Mouse (Mus musculus): Measurements from ENCODE around the gene Hspa12b.

Hspa12b gene

DNA sequence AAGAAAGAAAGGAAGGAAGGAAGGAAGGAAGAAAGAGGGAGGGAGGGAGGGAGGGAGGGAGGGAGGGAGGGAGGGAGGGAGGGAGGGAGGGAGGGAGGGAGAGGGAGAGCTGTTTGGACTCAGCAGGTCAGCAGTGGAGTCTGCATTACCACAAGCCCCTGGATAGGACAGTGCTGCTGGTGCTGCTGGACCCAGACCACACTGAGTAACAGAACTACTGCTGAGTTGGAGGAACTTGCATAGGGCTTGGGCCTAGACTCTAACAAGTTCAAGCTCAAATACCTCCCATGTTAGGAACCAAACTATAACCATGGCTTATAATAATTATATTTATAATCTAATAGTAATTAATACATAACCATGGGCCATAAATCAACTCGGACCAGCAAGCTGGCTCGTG lies 3.8 kb downstream of the Hspa12b start:
- no peak for DNase-seq

DNA sequence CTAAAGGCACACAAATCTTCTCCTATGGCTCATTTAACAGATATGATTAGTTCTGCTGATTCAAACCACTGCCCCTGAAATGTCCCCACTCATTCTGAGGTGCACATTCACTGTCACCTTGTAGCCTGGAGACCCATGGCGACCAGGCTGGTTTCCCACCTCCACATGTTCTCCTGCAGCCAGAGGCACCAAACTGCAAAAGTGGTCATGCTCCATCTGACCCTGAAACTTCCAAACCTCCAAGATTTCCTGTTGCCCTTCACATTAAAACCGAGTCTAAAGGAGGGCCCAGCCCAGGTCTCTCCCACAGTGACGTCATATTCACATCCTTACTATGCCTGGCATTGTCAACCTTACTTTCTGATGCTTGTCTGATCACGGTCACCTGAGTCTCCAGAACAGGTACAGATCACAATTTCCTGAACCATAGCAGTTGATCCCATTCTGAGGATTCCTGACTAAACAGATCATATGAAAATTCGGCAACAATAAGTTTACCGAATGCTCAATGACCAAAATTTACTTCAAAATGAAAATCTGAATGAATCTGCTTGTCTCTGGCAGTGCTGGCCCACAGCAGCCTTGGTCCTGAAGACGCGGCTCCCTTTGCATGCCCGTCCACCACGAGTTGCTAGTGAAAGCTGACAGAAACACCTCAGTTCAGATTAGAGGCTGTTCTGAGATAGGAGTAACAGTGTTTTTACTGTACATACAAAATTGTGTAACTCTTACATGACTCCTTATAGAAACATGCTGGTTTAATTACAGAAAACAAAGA lies 5.2 kb downstream of the Hspa12b start:
- DNase-seq = no peak

DNA sequence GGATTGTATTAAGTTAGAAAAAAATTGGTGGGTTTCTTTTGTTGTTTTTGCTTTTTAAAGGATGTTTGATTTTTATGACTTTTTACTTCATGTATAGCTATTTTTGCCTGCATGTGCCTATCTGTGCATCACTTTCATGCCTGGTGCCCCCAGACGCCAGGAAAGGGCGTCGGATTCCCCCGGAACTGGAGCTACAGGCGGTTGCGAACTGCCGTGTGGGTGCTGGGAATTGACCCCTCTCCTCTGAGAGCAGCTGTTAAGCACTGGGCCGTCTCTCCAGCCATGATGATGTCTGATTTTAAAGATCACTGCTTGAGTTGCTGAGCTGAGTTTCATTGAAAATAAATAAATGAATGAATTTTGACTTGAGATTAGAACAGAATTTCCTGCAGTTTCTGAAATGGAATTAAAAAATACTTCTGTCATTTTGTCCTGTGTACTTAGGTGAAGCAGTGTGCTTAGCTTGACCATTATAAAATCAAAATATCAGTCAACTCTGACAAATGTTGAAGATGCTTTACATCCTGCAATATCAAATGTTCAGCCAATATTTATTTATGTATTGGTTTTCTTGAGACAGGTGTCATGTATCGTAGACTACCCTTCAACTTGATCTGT lies 6.0 kb downstream of the Hspa12b start, which contains the start of gene Gm11037:
Gene Gm11037, plus strand, starts transcription at position 568 of the 618 bp plus-strand sequence.
- DNase-seq = no peak

DNA sequence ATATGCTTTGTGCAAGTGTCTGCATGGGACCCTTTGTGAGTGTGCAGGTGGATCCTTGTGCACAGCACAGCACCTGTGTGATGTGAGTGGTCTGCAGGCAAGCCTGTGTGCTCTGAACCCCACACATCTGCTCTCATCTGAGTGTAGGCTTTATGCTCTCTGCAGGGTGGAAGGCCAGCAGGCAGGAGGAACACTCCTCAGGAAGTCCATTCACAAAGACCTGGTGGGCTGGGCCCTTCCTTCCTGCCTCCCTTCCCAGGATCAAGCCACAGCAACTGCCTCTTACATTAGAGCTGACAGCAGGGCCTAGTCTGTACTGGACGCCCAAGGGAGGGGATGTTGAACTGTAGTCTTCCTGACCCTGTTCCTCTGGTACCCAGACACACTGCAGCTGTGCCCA lies 7.3 kb downstream of the Hspa12b start:
- no peak for DNase-seq

DNA sequence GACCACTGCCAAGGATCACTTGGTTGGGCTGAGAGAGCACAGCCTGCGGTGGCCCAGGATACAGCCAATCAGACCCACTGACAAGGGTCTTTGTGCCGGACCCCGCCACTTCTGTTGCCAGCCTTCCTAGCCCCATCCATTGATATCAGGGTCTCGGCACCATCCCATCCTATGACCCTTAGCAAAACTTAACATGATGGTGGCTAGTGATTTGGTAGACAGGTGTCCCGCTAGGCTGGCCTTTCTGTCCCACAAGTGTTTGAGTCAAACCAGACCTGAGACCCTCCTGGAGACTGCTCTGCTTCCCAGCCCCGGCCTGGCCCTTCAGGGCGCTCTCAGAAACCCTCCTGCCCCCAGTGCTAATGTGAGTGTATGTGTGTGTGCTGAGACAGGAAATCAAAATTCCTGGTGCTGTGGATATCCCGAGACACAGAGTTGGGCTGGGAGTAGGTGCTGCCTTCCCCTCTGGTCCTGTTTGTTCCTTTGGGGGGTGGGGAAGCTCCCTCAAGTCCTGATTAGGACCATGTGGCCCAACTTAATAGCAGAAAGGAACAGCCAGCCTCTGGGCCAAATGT lies 7.8 kb downstream of the Hspa12b start:
- no peak for DNase-seq

DNA sequence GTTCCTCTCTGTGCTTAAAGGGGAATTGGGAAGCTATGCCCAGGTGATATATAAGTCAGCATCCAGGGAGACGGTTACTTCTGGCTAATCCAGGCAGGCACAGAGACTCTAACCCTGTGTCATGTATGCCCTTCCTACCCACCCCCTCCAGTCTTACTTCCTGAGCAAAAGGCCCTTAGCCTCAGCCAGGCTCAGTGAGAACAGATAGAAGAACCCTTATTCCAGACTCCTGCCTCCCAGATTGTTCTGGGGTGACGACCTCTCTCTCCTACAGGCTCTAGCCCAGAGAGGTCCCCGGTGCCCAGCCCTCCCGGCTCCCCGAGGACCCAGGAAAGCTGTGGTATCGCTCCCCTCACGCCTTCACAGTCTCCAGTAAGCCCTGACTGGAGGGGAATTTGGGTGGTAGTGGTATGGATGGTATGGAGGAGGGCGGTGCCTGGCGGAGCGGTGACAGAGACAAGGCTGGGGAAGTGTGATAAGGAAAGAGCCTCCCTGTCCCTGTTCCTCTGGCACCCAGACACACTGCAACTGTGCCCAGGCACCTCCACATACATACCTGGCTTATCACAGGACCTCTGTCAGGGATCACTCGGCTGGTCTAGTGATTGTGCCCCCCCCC lies 8.6 kb downstream of the Hspa12b start:
- no peak for DNase-seq

DNA sequence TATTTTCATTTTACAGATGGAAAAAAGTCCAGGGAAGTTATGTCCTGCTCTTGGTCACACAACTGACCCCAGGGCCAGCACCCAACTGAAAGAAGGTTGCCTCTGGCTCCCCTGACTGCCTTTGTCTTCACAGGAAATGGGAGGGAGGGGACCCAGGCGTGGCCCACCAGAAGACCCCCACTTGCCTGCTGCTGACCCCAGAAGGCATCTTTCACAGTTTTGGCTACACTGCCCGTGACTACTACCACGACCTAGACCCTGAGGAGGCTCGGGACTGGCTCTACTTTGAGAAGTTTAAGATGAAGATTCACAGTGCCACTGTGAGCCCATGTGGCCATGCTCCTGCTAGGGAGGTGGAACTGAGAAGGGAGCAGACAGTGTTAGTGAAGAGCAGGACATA lies 11.2 kb downstream of the Hspa12b start:
- DNase-seq = no peak

DNA sequence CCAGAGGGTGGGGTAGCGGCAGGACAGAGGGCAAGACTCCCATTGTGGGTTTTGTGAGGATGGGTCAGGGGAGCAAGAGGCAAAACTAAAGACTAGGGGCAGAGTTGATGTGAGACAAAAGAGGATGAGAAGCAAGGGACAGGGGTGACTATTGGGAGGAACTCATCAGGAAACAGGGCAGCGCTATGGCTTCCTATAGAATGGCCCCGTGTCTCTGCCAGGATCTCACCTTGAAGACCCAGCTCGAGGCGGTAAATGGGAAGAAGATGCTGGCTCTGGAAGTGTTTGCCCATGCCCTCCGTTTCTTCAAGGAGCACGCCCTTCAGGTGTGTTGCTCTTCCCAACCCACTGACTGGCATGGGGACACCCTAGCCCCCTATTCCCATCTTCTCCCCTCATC lies 11.7 kb downstream of the Hspa12b start:
- no peak for DNase-seq

DNA sequence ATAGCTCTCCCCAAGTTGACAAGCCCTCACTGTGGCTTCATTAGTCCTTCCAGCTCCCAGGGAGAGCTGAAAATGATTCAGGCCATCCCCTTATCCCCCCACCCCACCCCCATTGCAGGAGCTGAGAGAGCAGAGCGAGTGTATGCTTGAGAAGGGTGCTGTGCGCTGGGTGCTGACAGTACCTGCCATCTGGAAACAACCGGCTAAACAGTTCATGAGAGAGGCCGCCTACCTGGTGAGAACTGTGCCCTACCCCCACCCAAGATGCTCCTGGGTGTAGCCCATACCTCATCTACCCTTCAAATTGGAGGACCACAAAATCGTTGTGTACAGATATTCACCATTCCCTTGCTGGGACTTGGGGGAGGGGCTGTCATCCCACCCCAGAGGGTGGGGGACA lies 12.2 kb downstream of the Hspa12b start:
- DNase-seq = no peak

DNA sequence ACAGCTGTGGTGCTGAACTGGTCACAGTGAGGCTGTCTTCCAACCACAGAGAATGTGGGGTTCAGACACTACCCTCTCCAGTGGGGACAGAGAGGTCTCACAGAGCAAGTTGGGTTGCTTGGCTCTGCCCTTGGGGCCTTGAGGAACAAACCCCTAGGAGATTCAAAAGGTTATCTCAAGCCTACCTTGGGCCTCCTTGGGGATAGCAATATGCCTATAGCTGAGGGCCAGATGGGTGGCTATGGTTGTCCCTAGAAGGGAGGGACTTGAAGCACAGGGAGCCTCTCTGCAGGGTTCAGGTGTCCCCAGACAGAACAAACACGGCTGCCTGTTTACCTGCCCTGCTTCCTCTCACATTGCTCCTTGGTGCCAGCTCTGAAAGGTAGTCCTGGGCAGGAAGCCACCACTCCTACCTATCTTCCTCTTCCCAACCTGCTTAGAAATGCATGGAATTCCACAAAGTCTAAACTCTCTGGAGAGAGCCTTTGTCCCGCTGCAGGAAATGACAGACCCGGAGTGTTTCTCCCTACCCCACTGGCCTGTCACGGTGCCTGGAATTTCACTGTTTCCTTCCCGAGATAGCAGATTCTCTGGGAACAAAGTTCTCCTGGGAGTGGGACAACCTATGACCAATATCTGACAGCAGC lies 12.9 kb downstream of the Hspa12b start:
- DNase-seq = no peak

DNA sequence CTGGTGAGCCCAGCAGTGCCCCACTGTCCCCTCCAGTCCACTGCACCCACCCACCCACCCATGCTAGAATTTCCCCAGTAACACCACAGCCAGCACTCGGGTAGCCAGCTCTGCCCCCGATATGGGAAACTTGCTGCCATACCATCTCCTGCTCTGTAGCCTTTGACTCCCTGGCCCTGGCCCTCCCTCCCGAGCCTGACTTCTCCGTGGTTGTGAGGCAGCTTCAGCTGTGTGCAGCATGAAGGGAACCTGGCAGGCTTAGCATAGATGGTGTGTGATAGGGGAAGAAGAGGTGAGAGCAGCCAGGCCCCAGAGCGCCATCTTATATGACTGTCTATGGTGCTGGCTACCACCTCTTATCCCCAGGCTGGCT lies 13.4 kb downstream of the Hspa12b start:
- DNase-seq = no peak

DNA sequence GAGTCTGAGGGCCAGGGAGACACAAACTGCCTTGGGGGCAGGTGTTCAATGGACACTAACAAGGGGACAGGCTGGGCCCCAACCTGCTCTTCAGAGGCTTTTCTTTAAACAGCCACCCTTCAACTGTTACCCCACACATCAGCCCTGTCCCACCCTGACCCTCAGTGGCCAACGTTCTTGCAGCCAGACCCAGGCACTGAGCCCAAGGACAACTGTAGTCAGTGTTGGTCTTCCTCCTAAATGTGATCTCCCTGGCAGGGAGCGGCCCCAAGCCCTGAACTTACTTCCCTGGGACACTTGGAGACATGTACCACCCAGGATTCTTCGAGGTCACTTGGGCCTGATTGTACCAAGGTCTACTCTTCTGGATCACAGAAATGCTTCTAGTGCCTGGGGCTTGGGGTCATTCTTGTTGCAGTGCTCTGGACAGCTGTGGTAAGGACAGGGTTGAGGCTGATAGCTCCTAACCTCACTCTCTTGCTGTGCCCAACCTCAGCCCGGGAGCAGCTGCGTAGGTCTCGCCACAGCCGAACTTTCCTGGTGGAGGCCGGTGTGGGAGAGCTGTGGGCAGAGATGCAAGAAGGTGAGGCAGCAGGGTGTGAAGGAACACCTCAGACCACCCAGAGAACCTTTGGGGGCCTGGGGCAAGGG lies 14.4 kb downstream of the Hspa12b start:
- no peak for DNase-seq

DNA sequence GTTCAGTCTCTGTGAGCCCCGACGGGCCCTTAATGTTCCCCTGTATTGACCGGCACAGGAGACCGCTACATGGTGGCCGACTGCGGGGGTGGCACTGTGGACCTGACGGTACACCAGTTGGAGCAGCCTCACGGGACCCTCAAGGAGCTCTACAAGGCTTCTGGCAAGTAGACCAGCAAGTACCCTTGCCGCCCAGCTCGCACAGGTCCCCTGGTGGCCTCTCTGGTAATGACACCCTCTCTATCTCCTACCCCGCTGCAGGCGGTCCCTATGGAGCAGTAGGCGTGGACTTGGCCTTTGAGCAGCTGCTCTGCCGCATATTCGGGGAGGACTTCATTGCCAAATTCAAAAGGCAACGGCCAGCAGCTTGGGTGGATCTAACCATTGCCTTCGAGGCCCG lies 15.5 kb downstream of the Hspa12b start:
- DNase-seq = peak; percentile 25 to 42

DNA sequence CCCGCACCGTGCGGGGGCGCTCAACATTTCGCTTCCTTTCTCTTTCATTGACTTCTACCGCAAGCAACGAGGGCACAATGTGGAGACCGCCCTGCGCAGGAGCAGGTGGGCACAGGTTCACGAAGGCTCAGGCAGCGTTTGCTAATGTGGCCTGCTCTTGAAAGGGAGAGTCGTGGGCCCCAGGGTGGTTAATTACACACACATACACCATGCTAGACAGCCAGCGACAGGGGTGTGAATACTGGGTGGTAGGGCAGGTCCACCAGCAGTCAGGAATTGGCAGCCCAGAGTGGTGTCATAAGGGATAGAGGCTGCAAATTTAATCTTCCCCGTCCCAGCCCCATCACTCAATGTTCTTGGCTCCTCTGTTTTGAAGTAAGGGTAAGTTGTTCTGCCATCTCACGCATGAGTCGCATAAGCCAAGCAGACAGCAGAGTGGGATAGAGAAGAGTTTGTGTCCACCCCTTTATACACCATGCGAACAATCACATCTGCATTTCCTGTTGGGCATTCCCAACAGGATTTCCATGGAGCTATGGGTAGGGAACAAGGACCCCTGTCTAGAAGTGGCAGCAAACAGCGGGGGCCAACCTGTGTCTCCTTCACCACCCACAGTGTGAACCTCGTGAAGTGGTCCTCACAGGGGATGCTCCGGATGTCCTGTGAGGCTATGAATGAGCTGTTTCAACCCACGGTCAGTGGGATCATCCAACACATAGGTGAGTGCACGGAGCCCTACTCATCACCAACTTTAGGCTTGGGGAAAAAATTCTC lies 16.1 kb downstream of the Hspa12b start:
- DNase-seq = no peak

DNA sequence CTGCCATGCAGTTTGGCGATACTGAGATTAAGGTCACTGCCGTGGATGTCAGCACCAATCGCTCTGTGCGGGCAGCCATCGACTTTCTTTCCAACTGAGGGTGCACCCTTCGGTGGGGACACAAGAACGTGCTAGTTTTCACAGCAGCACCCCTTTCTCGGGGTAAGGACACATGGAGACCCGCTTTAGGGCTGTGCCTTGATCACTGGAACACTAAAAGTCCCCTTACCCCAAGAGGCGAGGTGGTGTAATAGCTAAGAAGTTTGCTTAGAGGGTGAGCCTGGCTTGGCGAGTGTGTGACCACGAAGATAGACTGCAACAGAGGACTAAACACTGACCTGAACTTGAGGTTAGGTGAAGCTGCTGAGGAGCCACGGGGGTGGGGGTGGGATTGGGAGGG lies 18.0 kb downstream of the Hspa12b start:
- DNase-seq = no peak

DNA sequence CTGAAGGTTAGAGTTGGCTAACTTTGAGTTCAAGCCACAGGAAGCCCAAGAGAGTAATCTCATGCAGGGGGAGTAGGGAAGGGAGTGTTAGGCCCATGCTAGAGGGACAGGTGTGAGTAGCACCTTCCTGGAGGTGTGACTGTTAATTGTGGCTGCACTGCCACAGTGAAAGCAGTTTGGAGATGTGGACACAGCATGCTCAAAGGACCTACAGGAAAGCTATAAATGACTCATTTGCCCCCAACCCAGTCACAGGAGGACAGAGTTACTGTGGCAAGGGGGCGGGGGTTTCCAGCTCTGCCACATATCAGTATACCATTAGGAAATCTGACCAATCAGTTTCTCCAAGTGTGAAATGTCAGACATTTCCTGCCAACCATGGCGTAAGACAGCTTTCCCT lies 18.5 kb downstream of the Hspa12b start:
- DNase-seq = no peak

DNA sequence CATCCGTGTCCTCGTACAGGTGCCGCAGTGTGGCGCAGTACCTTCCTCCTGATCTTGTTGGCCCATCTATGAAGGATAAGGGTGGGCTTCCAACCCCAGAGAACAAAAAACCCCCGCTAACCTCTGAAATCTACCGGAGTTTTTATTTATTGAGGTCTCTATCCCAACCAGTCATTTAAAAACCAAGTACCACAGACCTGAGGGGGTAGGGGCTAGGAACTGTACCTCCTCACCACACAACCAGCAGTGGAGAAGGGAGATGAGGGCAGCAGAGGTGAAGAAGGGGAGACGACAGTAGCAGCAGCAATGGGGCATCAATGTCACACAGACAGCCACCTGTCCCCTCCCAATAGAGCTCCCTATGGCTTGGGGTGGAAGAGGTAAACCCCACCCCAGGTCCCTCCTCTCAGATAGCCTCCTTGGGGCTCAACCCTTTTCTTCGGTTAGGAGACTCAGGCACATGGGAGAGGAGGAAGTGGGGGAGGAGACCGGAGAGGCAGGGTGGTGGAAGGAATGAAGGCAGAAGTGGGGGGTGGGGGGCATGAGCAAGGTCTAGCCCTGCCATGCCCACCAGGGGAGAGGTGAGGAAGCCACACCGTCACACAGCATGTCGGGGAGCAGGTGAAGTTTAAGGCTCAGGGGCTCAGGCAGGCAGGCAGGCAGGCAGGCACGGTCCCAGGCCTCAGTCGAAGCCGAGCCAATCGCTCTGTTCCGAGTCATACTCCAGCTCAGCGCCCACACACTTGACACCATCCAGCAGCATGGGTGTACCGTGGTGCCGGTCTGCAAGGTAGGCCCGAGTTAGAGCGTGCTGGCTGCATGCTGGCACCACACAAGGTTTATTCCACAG lies 19.3 kb downstream of the Hspa12b start:
- DNase-seq = no peak

DNA sequence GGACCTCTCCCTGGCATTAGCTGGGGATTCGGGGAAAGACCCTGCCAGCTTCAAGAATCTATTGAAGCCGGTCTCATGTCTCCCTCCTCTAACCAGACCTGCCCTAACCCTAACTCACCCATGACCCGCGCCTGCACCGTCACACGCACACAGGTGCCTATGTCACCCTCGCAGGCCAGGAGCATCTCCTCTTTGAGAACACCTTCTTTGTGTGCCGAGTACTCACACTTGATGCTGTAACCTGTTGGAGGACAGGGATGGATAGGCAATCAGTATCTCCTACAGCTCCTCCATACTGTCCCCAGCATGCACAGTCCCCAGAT lies 19.9 kb downstream of the Hspa12b start:
- no peak for DNase-seq

DNA sequence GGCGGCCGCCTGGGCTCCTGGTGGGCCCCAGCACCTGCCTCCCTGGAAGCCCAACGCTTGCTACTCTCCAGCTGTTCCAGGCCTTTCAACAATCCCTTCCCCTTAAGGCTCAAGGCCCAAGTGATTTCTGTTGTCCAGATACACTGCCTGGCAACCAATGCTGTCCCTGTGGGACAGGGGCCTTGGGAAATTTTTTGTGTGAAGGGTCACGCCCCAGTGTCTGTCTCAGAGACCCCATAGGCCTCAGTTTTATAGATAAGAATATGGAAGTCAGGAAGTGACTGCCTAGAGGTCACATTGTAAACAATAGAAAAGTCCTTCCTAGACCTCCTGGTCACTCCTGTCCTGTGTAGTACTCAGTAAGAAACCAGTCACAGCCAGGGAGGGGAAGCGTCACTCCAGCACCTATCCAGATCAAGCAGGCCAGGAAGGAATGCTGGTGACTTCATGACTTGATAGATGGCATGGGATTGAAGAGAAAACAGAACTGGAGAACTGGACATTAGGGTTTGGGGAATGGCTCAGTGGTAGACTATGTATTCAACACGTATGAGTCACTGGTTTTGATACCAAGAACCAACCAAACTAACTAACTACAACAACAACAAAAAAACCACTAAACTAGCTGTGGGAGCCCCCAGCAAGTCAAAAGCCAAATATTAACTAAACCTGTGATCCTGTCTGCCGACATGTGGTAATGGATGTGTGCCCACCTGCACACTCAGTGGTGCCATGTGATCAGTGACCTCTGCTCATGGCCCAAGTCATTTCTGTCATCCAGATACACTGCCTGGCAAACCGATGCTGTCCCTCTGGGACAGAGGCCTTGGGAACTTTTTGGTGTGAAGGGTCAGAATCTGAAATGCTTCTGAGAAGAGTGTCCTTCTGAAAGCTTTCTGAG lies 21.5 kb downstream of the Hspa12b start:
- DNase-seq = no peak

DNA sequence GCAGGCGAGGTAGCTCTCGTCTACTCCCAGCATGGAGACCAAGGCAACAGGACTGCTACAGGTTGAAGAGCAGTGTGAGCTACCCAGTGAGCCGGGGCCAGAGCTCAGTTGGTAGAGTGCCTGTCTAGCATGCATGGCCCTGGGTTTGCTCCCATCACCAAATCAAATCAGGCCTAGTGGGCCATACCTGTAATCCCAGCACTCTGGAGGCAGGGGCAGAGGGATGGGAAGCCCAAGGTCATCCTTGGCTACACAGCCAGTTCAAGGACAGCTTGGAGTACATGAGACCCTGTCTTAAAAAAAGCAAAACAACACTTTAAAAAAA lies 22.1 kb downstream of the Hspa12b start:
- DNase-seq = no peak

Data from cerebellum, postnatal 36 days (tissue).